Mouse (Mus musculus) Patski (cell line): Measurements from ENCODE around the gene Rab11fip3. TPM values are rescaled to one million over a fixed set of nuclear protein-coding genes. Genes with fewer than 3 reads are reported as not detected.
A peak's percentile ranks its signal among the peaks of the same experiment; 100 is the strongest.

Source experiments
- ATAC-seq: fragments of 100-300 bp; one replicate; pipeline ENCODE4 v1.8.0; 2021
- CTCF ChIA-PET: fragments of 350-600 bp; sonication (Branson Sonifier 250); formaldehyde crosslinking; loops from one replicate; lab custom pipeline; 2022; ENCODE audit warnings: inconsistent platforms; lab: Charles Lee
- POLR2A ChIA-PET: fragments of 350-600 bp; sonication (Branson Sonifier 250); formaldehyde crosslinking; loops from one replicate; lab custom pipeline; 2022; ENCODE audit warnings: antibody characterized with exemption, inconsistent platforms; lab: Charles Lee
- DNase-seq: peaks from one replicate; pipeline ENCODE4 v3.0.0-alpha.2; 2011; ENCODE audit warnings: low read depth, low spot score
- H3K27me3 ChIP-seq: fragments of 371-371 bp; one replicate; pipeline ENCODE4 v1.5.1; 2021
- CTCF ChIP-seq: fragments of 100-300 bp; IDR thresholded peaks from one replicate; pipeline ENCODE4 v1.5.1; 2021
- in situ Hi-C: fragments of 300-500 bp; cut with MboI; formaldehyde crosslinking; loops from 3 replicates; pipeline ENCODE4 v1.11.1; 2018; ENCODE audit warnings: low pct_unique_long_range_greater_than_20kb, mixed read lengths
- polyA plus RNA-seq: library from polyadenylated mRNA; unstranded; gene quantifications from one replicate; pipeline ENCODE4 v1.2.3, GENCODE M21; 2021

The Rab11fip3 gene
- polyA plus RNA-seq, 1 experiment from 2014 or later = 35.9 TPM

DNA sequence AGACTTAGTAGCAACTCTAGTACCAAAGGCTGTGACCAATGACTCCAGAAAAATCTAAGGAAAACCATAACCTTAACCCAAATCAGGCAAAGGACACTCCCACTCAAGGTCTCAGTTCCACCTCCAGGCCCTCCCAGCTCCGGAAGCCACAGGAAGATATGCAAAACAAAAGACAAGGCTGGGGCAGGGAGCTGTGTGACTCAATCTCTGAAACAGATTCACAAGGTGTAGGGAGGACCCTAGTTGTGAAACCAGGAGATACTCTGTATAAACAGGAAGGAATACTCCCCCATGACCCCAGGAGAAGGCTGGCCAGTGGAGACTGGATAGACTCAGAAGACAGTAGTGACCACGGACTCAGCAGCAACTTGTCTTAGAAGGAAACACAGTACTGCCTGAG, 61.7 kb downstream of the Rab11fip3 start:
- CTCF ChIA-PET = no interaction called here
- POLR2A ChIA-PET = interaction anchor here (0.6 kb wide), 1 partner anchor 85 kb away, joined by 7 read pairs; no protein-coding TSS in a partner anchor
- H3K27me3 ChIP-seq = no peaks in the 10 kb centered on the region
- TF ChIP-seq CTCF = no peak
- DNase-seq (no peak), ATAC-seq (no peak)
- in situ Hi-C loops = no loop called here

DNA sequence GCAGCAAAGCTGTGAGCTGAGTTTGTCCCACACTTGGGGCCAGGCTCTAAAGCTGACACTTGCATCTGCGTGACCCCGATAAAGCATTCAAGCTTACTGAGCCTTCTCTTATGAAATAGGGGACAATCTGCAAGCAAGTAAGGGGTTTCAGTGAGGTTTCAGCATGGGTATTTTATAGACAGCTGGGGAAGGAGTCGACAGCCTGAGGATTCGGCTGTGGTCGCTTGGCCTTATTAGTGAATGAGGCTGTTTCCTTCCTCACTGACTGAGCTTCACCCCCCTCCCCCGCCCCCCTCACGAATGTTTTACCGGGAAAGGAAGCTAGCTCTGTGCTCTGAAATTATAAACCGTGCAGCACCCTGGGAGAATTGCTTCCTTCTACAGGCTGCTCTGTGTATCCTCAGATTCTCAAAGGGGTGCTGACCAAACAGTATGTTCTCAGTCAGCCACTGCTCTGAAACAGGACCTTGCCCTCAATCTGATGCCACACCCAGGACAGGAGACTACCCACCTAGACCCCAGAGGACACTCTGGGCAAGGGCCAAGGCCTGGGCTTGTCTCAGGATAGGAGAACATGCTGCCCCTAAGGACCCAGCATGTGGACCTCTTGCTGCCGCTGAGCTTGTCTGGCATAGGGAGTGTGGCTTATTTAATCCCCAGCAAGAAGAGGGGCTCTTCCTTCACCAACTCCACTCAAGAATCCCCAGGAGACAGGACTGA, 63.5 kb downstream of the Rab11fip3 start:
- no peaks in the 10 kb centered on the region for H3K27me3 ChIP-seq
- TF ChIP-seq CTCF = no peak
- DNase-seq (no peak), ATAC-seq (no peak)
- POLR2A ChIA-PET = interaction anchor here (1.4 kb wide), 1 partner anchor 9 kb away, joined by 3 read pairs; no protein-coding TSS in a partner anchor
- CTCF ChIA-PET = no interaction called here
- in situ Hi-C loops = no loop called here

DNA sequence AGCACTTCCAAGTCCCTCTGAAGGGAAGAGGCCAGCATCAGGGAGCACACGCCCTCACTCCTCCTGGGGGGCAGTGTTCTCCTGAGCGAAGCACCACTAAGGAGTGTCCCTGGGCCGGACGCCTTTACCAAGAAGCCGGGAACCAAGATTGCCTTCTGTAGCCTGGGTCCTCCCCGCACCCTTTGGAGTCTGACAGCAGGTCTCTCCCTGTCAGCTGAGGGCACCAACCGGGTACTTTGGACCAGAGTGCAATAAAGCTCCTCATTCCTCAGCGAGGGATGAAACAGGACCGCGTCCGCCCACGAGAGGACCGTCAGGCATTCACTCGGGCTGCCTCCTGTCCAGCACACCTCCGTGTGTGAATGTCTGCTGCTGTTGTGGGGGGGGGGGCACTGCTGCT, 64.6 kb downstream of the Rab11fip3 start:
- in situ Hi-C loops = no loop called here
- CTCF ChIA-PET = no interaction called here
- DNase-seq = no peak
- H3K27me3 ChIP-seq = no peaks in the 10 kb centered on the region
- no peak for ATAC-seq
- TF ChIP-seq CTCF = no peak
- POLR2A ChIA-PET = interaction anchor here (1.4 kb wide), 1 partner anchor 10 kb away, joined by 3 read pairs; no protein-coding TSS in a partner anchor

DNA sequence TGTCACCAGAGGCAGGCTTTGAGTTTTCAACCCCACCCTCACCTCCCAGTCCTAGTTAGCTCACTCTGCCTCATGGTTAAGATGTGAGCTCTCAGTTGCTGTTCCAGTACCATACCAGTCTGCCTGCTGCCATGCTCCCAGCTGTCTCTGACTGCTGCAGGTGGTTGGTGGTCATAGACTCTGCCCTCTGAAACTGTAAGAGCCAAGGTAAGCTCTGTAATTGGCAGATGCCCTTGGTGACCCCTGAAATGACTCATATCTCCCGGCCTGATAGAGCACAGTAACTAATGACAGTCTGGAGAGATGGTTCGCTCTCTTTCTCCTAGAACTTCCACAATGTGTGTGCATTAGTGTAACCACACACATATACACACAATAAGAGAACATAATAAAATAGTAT, 65.5 kb downstream of the Rab11fip3 start:
- in situ Hi-C loops = no loop called here
- no peak for TF ChIP-seq CTCF
- ATAC-seq (no peak), DNase-seq (no peak)
- no peaks in the 10 kb centered on the region for H3K27me3 ChIP-seq
- POLR2A ChIA-PET = no interaction called here
- CTCF ChIA-PET = interaction anchor here (2.2 kb wide), 1 partner anchor 9 kb away, joined by 8 read pairs; no protein-coding TSS in a partner anchor

DNA sequence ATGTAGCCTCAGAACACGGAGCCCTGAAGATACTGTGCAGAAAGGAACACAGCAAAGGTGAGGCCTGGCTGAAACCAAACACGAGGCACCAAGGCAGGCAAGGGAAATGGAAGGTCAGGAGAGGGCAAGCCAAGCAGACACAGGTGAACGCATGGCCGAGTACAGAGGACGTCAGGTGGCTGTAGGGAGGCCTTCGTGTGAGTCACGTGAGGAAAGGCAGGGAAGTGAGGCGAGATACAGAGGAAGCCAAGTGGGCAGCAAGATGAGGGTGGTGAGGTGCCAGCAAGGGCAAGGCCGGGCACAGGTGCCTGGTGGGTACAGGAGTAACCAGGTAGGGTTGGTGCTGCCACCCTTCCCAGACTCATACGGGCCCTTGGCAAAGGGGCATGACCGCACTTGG, 70.9 kb downstream of the Rab11fip3 start:
- CTCF ChIA-PET = no interaction called here
- in situ Hi-C loops = no loop called here

DNA sequence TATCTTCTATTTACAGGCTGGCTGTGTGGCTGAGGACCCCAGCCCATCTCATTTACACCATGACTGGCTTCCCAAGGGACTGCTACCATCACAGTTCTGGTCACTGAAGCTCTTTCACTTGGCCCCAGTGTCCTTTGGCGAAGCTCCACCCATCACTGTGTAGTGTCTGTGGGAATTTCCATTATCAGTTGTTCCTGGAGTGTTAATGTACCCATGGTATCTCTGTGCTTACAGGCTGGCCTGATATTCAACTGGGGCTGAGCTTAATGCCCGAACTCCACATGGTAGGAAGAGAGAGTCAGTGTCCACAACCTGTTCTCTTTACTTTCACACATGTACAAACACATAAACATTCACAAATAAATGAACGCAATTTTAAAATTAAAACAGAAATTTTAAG, 75.9 kb downstream of the Rab11fip3 start:
- DNase-seq (no peak), ATAC-seq (no peak)
- no peak for TF ChIP-seq CTCF
- H3K27me3 ChIP-seq = no peaks in the 10 kb centered on the region
- ChIA-PET CTCF (interaction anchor here (1.2 to 5.2 kb wide), 4 partner anchors 16 to 100 kb away, joined by 3 to 24 read pairs (median 6); no protein-coding TSS in a partner anchor), POLR2A (no interaction called here)
- in situ Hi-C loops = no loop called here

More for the DNA sequence above, 70.9 kb downstream of the Rab11fip3 start:
- DNase-seq = no peak
- TF ChIP-seq CTCF = no peak
- no peaks in the 10 kb centered on the region for H3K27me3 ChIP-seq
- POLR2A ChIA-PET = no interaction called here
- ATAC-seq = no peak

DNA sequence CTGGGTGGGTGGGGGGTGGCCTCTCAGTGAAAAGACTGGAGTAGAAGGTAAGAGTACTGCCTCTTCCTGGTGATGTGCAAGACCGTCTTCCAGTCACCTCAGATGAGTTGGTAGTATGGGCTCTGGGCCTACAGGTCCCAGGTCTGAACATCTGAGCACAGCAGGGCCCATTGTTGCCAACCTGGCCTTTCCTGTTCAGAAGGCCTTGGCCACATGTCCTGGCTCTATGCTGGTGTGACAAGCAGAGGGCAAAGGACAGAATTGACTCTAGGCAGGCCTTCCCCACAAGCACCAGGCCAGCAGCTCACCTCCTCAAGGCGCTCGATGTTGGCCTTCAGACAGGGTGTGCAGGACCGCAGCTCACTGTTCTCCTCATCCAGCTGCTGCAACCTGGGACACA, 77.1 kb downstream of the Rab11fip3 start:
- POLR2A ChIA-PET = no interaction called here
- CTCF ChIA-PET = interaction anchor here (2.2 to 5.2 kb wide), 2 partner anchors 18 to 20 kb away, joined by 7 to 24 read pairs; no protein-coding TSS in a partner anchor
- ATAC-seq = no peak
- no peak for TF ChIP-seq CTCF
- in situ Hi-C loops = no loop called here
- no peak for DNase-seq
- no peaks in the 10 kb centered on the region for H3K27me3 ChIP-seq

DNA sequence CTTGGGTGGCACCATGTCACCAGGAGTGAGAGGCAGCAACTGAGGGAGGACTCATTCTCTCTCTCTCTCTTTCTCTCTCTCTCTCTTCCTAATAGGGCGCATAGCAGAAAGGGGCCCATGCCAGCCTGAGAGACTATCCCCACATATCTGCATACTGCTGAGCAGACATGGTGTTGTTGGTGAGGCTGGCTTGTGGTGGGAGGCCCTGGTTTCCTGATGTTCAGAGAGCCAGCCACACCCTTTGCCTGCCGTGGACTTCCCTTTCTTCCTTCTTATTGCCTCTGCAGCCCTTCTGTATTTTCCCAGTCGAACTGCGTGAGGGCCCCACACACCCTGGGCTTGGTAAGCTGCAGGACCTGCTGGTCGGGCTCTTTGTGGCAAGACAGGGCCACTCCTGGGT, 79.0 kb downstream of the Rab11fip3 start:
- no peak for TF ChIP-seq CTCF
- CTCF ChIA-PET = no interaction called here
- H3K27me3 ChIP-seq = no peaks in the 10 kb centered on the region
- POLR2A ChIA-PET = no interaction called here
- ATAC-seq (no peak), DNase-seq (no peak)
- in situ Hi-C loops = no loop called here

DNA sequence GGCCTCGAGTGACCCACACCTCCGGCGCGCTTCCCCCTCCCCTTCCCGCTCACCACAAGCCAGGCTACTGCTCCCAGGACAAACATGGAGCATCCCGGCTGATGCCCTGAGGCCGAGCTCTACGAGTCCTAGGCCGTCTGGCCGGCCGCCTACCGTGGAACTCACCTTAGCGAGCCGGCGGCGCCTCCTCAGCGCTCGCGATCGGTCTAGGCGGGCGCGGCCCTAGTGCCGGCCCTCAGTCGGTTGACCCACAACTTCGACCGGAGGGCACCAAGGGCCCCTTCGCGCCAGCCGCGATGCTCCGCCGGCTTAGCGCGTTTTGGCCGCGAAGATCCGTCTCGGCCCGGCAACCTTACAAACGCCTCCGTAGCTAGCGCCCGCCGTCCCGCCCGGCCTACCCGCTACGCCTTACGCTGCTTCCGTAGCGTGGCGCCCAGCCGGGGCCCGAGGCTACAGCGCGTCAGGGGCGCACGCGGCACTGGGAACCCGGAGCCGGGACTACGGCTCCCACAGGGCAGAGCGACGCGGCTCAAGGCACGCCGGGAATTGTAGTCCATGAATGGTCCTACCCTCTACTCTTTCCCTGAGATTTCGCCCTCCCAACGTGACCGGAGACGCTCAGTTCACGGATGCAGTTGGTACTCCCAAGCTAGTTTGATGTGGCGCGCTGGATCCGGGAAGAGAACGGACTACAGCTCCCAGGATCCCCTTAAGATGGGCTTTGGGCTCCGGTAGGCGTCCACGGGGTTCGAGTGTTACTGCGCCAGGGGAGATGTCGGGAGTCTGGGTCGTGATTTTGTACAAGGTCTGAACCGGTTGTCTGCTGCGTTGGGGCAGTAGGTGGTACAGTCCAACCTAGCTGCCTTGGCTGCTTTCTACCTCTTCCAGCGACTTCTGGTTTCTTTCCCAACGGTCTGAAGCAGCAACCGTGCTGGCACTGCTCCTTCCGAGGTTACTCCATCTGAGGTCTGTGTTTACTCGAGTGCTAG, 83.8 kb downstream of the Rab11fip3 start, which contains the start of gene Capn15:
Gene Capn15 (minus strand): TSS at position 491 of the 989 bp plus-strand sequence.
- CTCF ChIA-PET = interaction anchor here (0.8 to 1.5 kb wide), 4 partner anchors 19 to 61 kb away, joined by 3 to 7 read pairs (median 3); no protein-coding TSS in a partner anchor
- H3K27me3 ChIP-seq = no peaks in the 10 kb centered on the region
- no peak for TF ChIP-seq CTCF
- ATAC-seq = peak; percentile 92
- DNase-seq = peak; percentile 93
- in situ Hi-C loops = no loop called here
- POLR2A ChIA-PET = interaction anchor here (1.0 to 1.4 kb wide), 3 partner anchors 10 to 102 kb away, joined by 3 read pairs; no protein-coding TSS in a partner anchor
